Mouse (Mus musculus) heart, postnatal 0 days (tissue): ENCODE measurements around the gene Slc25a12.

Source experiments
- CTCF ChIP-seq: IDR thresholded peaks from 2 replicates; pipeline ENCODE4 v1.5.1; 2016; ENCODE audit warnings: antibody characterized with exemption, control low read depth, low read depth
- EP300 ChIP-seq: IDR thresholded peaks from 2 replicates; pipeline ENCODE4 v1.6.1; 2016; ENCODE audit warnings: antibody characterized with exemption, low read depth

DNA sequence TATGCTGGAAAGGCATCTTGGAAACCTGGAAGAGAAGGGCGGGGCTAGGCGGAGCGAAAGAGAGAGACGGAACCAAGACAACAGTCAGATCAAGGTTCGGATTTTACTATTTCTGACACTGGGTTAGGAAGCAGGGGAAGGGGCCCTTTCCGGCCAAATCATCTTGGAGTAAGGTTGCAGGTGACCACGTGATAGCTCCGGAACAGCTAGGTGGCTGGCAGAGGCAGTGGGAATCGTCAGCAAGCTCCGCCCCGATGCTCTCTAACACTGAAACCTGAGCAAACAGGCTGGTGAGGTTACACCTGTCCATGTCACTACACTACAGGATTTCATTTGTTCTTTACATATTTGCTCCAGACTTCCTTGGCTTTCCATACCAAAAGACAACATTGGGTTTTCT lies 16.3 kb upstream of the Slc25a12 start:
- TF ChIP-seq CTCF (no peak), EP300 (no peak)
